Mouse (Mus musculus) urinary bladder, postnatal 14 days (tissue): Measurements from ENCODE around the gene Ltbp1.

Source experiments
- DNase-seq: peaks from one replicate; pipeline ENCODE4 v3.0.0; 2021; ENCODE audit warnings: low spot score

Gene Ltbp1

DNA sequence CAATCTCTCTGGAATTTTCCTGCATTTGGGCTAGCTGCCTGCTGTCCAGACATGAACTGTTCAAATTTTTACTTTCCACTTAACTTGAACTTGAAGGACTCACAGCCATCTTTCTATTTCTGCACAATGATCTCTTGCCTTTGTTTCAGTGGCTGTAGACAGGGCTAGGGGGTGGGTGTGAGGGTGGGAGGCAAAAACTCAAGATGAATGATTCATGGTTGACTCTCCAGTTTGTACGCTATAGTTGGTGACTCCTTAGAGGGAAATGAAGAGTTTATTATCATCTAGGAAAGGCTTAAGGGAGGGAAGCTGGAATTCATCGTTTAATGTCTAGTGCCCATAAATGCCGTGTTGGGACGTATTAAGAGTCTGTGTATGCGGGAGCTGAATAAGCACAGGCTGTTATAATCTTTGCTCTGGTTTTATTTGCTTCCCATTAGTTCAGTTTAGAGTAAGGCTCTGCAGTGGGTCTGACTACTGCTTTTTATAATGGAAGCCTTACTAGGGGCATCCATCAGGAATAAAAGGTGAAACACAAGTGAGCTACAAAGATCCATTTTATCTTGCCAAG lies 436.0 kb downstream of the Ltbp1 start:
- no peak for DNase-seq
